ENCODE assay signal across 20 mouse cellular contexts in the genomic region with DNA sequence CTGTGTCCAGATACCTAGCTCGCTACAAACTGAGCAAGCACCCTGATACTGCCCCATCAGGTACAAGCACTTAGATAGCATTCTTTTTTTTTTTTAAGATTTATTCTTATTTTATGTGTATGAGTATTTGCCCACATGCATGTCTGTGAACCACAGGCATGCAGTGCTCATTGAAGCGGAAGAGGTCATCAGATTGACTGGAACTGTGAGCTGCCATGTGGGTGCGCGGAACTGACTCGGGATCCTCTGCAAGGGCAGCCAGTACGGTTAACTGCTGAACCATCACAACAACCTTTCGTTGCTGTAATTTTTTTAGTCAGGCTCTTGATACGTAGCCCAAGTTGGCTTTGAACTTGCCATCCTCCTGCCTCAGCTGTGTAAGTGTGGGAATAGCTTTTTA. TPM values are rescaled to one million over a fixed set of nuclear protein-coding genes. Genes with fewer than 3 reads are reported as not detected.
A peak's percentile ranks its signal among the peaks of the same experiment; 100 is the strongest.
DNase-seq lines count a peak whose midpoint lies in the region; ATAC-seq and TF ChIP-seq lines count a peak whose summit lies in the region.
"Had no signal": no experiment of that assay in that cellular context is flagged by ENCODE, and none has a peak within 500 bp of the region (broad histone marks: within the 10 kb centered on the region; RNA-seq: fewer than 3 reads in every experiment).

No protein-coding gene starts in this region.

- H3K27ac ChIP-seq in forebrain, embryonic 10.5 days: peak overlapping the region; percentile 80; the same call in 1 of the 2 replicates
- no peak overlapping the region for H3K27ac ChIP-seq in forebrain, postnatal 0 days (ENCODE audit: low read depth, low read length)
- peak overlapping the region; percentile 94 for H3K27ac ChIP-seq in kidney, adult 2 months (ENCODE audit: insufficient read depth, low read depth, low read length)
- H3K27ac ChIP-seq in midbrain, embryonic 15.5 days: 0 out of 2 replicates have a peak overlapping the region, but pooled peaks have one; percentile 74
- H3K27ac ChIP-seq in midbrain, embryonic 11.5 days (ENCODE audit: low read depth, low read length): no peak overlapping the region
- H3K27ac ChIP-seq: heart, embryonic 15.5 days; liver, embryonic 15.5 days; macrophage; midbrain, embryonic 10.5 days had no signal

- no peak overlapping the region for H3K4me3 ChIP-seq in forebrain, embryonic 10.5 days
- no peak overlapping the region for H3K4me3 ChIP-seq in forebrain, postnatal 0 days (ENCODE audit: low read depth, low read length)
- no peak overlapping the region for H3K4me3 ChIP-seq in kidney, adult 2 months (ENCODE audit: insufficient read depth, low read depth, low read length)
- H3K4me3 ChIP-seq in midbrain, embryonic 15.5 days: no peak overlapping the region
- no peak overlapping the region for H3K4me3 ChIP-seq in midbrain, embryonic 11.5 days (ENCODE audit: low read depth, low read length)
- H3K4me3 ChIP-seq: embryonic facial prominence, embryonic 12.5 days; erythroblast, embryonic 14.5 days; heart, embryonic 15.5 days; liver, embryonic 15.5 days; midbrain, embryonic 10.5 days had no signal

- 95% methylated on average over 8 of the region's 8 CpGs for WGBS in forebrain, embryonic 10.5 days
- WGBS in forebrain, postnatal 0 days: 94% methylated on average over 8 of the region's 8 CpGs
- 48% methylated on average over 8 of the region's 8 CpGs for WGBS in kidney, adult 2 months
- WGBS in midbrain, embryonic 15.5 days: 96% methylated on average over 8 of the region's 8 CpGs
- 93% methylated on average over 8 of the region's 8 CpGs for WGBS in midbrain, embryonic 11.5 days

- no peak overlapping the region for H3K9ac ChIP-seq in forebrain, postnatal 0 days
- H3K9ac ChIP-seq in midbrain, embryonic 15.5 days: no peak overlapping the region
- no peak overlapping the region for H3K9ac ChIP-seq in midbrain, embryonic 11.5 days (ENCODE audit: low read length)
- H3K9ac ChIP-seq: embryonic facial prominence, embryonic 12.5 days; heart, embryonic 15.5 days; liver, embryonic 15.5 days had no signal

- no peaks in the 10 kb centered on the region for H3K27me3 ChIP-seq in forebrain, embryonic 10.5 days (ENCODE audit: poor library complexity, severe bottlenecking)
- H3K27me3 ChIP-seq in forebrain, postnatal 0 days (ENCODE audit: insufficient read depth, low read length): no peaks in the 10 kb centered on the region
- no peaks in the 10 kb centered on the region for H3K27me3 ChIP-seq in kidney, adult 2 months (replicated peaks; ENCODE audit: control insufficient read depth, insufficient read depth, low read length)
- H3K27me3 ChIP-seq in midbrain, embryonic 15.5 days (replicated peaks): no peaks in the 10 kb centered on the region
- H3K27me3 ChIP-seq in midbrain, embryonic 11.5 days (ENCODE audit: control insufficient read depth, insufficient read depth, low read length): no peaks in the 10 kb centered on the region
- H3K27me3 ChIP-seq: embryonic facial prominence, embryonic 12.5 days; heart, embryonic 15.5 days; liver, embryonic 15.5 days had no signal

- DNase-seq in forebrain, embryonic 10.5 days (ENCODE audit: extremely low spot score, low spot score): no peak
- DNase-seq in forebrain, postnatal 0 days: no peak
- DNase-seq in kidney, adult 2 months: peak; percentile 55
- DNase-seq in kidney, adult 18-20 months: no peak
- no peak for DNase-seq in midbrain, embryonic 11.5 days (ENCODE audit: low spot score, missing footprints)
- peak; percentile 33 for DNase-seq in retina, embryonic 14.5 days (ENCODE audit: low spot score)
- no peak for DNase-seq in adrenal gland, postnatal 25 days
- DNase-seq: cerebellum, adult 2 months; gastrocnemius, postnatal 10 days; heart, postnatal 4 days; layer of hippocampus, adult 9-11 months; right cerebral cortex, postnatal 4 days; thymus, adult 2 months had no signal

- H3K9me3 ChIP-seq in forebrain, embryonic 10.5 days: no peaks in the 10 kb centered on the region
- H3K9me3 ChIP-seq in forebrain, postnatal 0 days (ENCODE audit: low read length): no peaks in the 10 kb centered on the region
- no peaks in the 10 kb centered on the region for H3K9me3 ChIP-seq in midbrain, embryonic 15.5 days
- H3K9me3 ChIP-seq in midbrain, embryonic 11.5 days (ENCODE audit: control insufficient read depth, low read length): no peaks in the 10 kb centered on the region
- H3K9me3 ChIP-seq: embryonic facial prominence, embryonic 12.5 days; heart, embryonic 15.5 days; liver, embryonic 15.5 days; midbrain, embryonic 10.5 days had no signal

- no peak overlapping the region for H3K4me2 ChIP-seq in forebrain, postnatal 0 days (ENCODE audit: low read depth)
- H3K4me2 ChIP-seq in midbrain, embryonic 15.5 days: no peak overlapping the region
- H3K4me2 ChIP-seq in midbrain, embryonic 11.5 days: no peak overlapping the region
- H3K4me2 ChIP-seq: embryonic facial prominence, embryonic 12.5 days; heart, embryonic 15.5 days; liver, embryonic 15.5 days had no signal

- peaks cover 23% of the 10 kb centered on the region for H3K4me1 ChIP-seq in forebrain, embryonic 10.5 days
- no peaks in the 10 kb centered on the region for H3K4me1 ChIP-seq in forebrain, postnatal 0 days (ENCODE audit: insufficient read depth)
- H3K4me1 ChIP-seq in kidney, adult 2 months (ENCODE audit: control insufficient read depth, insufficient read depth, low read length): peaks cover 39% of the 10 kb centered on the region
- H3K4me1 ChIP-seq in midbrain, embryonic 15.5 days: 0 out of 2 replicates have a peak, but pooled peaks cover 2% of the 10 kb centered on the region
- H3K4me1 ChIP-seq in midbrain, embryonic 11.5 days (ENCODE audit: control insufficient read depth, insufficient read depth, low read length): no peaks in the 10 kb centered on the region
- H3K4me1 ChIP-seq: embryonic facial prominence, embryonic 12.5 days; midbrain, embryonic 10.5 days had no signal

- no peak for ATAC-seq in forebrain, postnatal 0 days
- no peak for ATAC-seq in midbrain, embryonic 15.5 days (replicated peaks)
- no peak for ATAC-seq in midbrain, embryonic 11.5 days (ENCODE audit: low FRiP score)

- no peak for TF ChIP-seq POLR2A in kidney, adult 2 months (IDR thresholded peaks at IDR 0.05; ENCODE audit: low read depth, low read length)

- H3K36me3 ChIP-seq in forebrain, embryonic 10.5 days (replicated peaks): peaks cover 96% of the 10 kb centered on the region
- H3K36me3 ChIP-seq in forebrain, postnatal 0 days (ENCODE audit: insufficient read depth): no peaks in the 10 kb centered on the region
- no peaks in the 10 kb centered on the region for H3K36me3 ChIP-seq in kidney, adult 2 months (ENCODE audit: control insufficient read depth, insufficient read depth, low read length)
- no peaks in the 10 kb centered on the region for H3K36me3 ChIP-seq in midbrain, embryonic 15.5 days (replicated peaks)
- H3K36me3 ChIP-seq in midbrain, embryonic 11.5 days (ENCODE audit: control insufficient read depth, insufficient read depth, low read length): no peaks in the 10 kb centered on the region; the same call in none of the 2 replicates
- H3K36me3 ChIP-seq: heart, embryonic 15.5 days; liver, embryonic 15.5 days had no signal

- TF ChIP-seq CTCF in forebrain, postnatal 0 days (IDR thresholded peaks at IDR 0.05; ENCODE audit: low read depth): no peak
- TF ChIP-seq CTCF in kidney, adult 2 months (conservative IDR thresholded peaks at IDR 0.05; ENCODE audit: insufficient read depth, insufficient read length, low read depth, low read length): no peak

RNA-seq across cellular contexts. Expression of a gene that starts 11.0 kb away (rescaled TPM):
- 84.7 and 85.6 TPM in 2 replicates for polyA plus RNA-seq in forebrain, embryonic 10.5 days (2016; fragmentation: Nextera tagmentation; extraction: Ambion mirVana)
- 21.7 and 34.2 TPM in 2 replicates for total RNA-seq in forebrain, postnatal 0 days (2014; rRNA removed)
- 21.2 TPM in 2 replicates for polyA plus RNA-seq in forebrain, postnatal 0 days (2015; fragmentation: Nextera tagmentation; extraction: Ambion mirVana)
- 152 and 177 TPM in 2 replicates for polyA plus RNA-seq in kidney, adult 2 months (2012; rRNA removed)
- 26.2 and 29.8 TPM in 2 replicates for polyA plus RNA-seq in midbrain, embryonic 15.5 days (2015; fragmentation: Nextera tagmentation; extraction: Ambion mirVana)
- 65.0 and 65.7 TPM in 2 replicates for polyA plus RNA-seq in midbrain, embryonic 11.5 days (2014; fragmentation: Nextera tagmentation; extraction: Ambion mirVana)
- total RNA-seq in adrenal gland, postnatal 25 days (2021): 7.1 and 11.0 TPM in 2 replicates
- polyA plus RNA-seq: erythroblast, embryonic 14.5 days; macrophage had no signal

RNA-seq across cellular contexts. Expression of a gene that starts 13.2 kb away (rescaled TPM):
- 110 and 111 TPM in 2 replicates for polyA plus RNA-seq in forebrain, embryonic 10.5 days (2016; fragmentation: Nextera tagmentation; extraction: Ambion mirVana)
- 19.1 and 23.8 TPM in 2 replicates for total RNA-seq in forebrain, postnatal 0 days (2014; rRNA removed)
- polyA plus RNA-seq in forebrain, postnatal 0 days (2015; fragmentation: Nextera tagmentation; extraction: Ambion mirVana): 39.7 and 56.0 TPM in 2 replicates
- 41.3 and 41.8 TPM in 2 replicates for polyA plus RNA-seq in kidney, adult 2 months (2012; rRNA removed)
- 71.0 and 75.0 TPM in 2 replicates for polyA plus RNA-seq in midbrain, embryonic 15.5 days (2015; fragmentation: Nextera tagmentation; extraction: Ambion mirVana)
- polyA plus RNA-seq in midbrain, embryonic 11.5 days (2014; fragmentation: Nextera tagmentation; extraction: Ambion mirVana): 64.6 and 64.7 TPM in 2 replicates
- total RNA-seq in adrenal gland, postnatal 25 days (2021): 73.5 and 77.2 TPM in 2 replicates

Comparison
In these comparisons a context has a peak if more than half of its experiments do, and no peak if none do; other contexts are left out.
1. DNase-seq: peak in kidney, adult 2 months (single experiment) and retina, embryonic 14.5 days (single experiment); none in forebrain, embryonic 10.5 days (single experiment), forebrain, postnatal 0 days (single experiment), kidney, adult 18-20 months (single experiment), midbrain, embryonic 11.5 days (single experiment) and adrenal gland, postnatal 25 days (single experiment).
2. H3K27ac ChIP-seq: peak in forebrain, embryonic 10.5 days (single experiment), kidney, adult 2 months (single experiment) and midbrain, embryonic 15.5 days (single experiment); none in forebrain, postnatal 0 days (single experiment) and midbrain, embryonic 11.5 days (single experiment).